Mouse (Mus musculus) thymus, adult 2 months (tissue): ENCODE data around the gene Ostc.

Experiments
- CTCF ChIP-seq: fragments of 200-500 bp; IDR thresholded peaks from 2 replicates; pipeline ENCODE4 v1.5.1; 2012; ENCODE audit warnings: mild to moderate bottlenecking, control low read depth, low read length, moderate library complexity, borderline replicate concordance; ENCODE audit not compliant: control insufficient read depth, poor library complexity, insufficient read depth; ENCODE audit errors: extremely low read depth
- POLR2A ChIP-seq: fragments of 200-500 bp; IDR thresholded peaks from 2 replicates; pipeline ENCODE4 v1.6.1; 2012; ENCODE audit warnings: mild to moderate bottlenecking, low read length, control low read depth, moderate library complexity; ENCODE audit not compliant: control insufficient read depth, poor library complexity, insufficient read depth; ENCODE audit errors: extremely low read depth

DNA sequence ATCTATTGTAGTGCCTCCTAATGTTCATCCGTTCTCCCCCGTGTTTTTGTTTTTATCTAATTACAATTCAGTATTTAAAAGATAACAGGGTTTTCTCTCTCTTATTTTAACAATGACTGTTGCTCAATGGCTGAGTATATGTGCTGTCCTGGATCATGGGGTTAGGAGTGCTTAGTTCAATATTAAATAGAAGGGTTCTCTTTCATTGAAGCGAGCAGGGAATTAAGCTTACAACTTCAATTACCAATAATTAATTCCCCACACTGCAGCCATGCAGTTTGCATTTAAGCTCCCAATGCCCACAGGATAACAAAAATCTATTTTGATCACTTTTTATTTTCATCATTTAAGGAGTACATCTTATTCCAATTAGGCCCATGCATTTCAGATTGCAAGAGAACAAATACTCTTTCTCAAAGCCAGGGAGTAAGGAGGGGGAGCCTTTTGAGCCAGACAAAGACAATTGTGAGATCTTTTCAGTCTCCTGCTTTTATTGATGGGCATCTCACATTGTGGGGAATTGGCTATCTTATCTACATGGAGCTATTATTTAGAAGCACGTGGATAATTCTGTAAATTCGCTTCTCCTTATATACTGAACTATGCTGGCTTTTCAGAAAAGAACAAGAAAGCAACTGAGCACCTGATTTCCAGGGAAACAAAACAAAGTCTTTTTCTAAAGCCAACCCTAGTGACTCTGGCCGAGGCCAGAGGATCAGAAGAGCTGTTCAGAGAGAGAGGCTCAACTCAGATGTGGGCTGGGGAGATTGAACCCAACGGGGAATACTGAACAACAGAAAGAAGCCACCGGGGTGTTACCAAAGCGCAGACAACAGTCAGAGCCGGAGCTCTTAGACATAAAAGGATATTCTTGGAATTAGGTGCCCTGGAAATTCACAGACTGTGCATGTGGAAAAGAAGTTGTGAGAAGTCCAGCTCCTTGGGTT is 37.7 kb upstream of the Ostc start:
- TF ChIP-seq POLR2A (no peak), CTCF (no peak)
